Mouse (Mus musculus): ENCODE measurements around the gene Usp12. TPM values are rescaled to one million over a fixed set of nuclear protein-coding genes. Genes with fewer than 3 reads are reported as not detected.
"Not testable (repeated sequence)": the region's sequence is repeated elsewhere in the genome, so short reads cannot be mapped to it uniquely, and the experiment has no call there.

Usp12 gene
- total RNA-seq, 2 experiments from 2014 or later = 53.9 to 58.6 TPM

DNA sequence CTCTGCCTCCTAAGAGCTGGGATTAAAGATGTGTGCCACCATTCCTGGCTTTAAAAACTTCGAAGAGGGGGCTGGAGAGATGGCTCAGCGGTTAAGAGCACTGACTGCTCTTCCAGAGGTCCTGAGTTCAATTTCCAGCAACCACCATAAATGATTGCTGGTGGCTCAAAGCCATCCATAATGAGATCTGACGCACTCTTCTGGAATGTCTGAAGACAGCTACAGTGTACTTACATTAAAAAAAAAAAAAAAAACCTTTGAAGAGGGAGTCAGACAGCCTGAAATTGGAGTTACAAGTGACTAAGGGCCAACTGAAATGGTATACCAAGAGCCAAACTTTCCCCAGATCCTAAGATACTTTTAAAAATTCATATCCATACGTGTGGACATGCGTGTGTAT, 29.0 kb downstream of the Usp12 start:
- no peak for DNase-seq (ENCODE audit: low spot score in 2 of 2)
- intact Hi-C loops (cut with DNase I) = no loop called here

DNA sequence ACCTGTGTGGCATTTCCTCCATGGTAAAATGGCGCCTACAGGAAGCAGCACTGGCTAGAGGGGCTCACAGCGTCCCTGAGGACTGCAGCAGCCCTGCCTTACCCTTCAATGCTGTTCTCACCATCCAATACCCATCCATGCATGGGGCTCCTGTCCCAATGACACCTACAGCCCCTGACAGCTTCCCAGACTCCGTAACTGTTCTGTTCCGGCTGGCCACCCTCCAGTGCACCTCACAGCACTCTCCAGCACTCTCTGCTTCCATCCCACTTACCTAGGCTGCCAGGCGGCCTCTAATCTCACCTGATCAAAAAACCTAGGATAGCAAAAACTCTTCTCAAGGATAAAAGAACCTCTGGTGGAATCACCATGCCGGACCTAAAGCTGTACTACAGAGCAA, 35.6 kb downstream of the Usp12 start:
- intact Hi-C loops (cut with DNase I) = no loop called here
- DNase-seq (ENCODE audit: low spot score in 2 of 2) = no peak

DNA sequence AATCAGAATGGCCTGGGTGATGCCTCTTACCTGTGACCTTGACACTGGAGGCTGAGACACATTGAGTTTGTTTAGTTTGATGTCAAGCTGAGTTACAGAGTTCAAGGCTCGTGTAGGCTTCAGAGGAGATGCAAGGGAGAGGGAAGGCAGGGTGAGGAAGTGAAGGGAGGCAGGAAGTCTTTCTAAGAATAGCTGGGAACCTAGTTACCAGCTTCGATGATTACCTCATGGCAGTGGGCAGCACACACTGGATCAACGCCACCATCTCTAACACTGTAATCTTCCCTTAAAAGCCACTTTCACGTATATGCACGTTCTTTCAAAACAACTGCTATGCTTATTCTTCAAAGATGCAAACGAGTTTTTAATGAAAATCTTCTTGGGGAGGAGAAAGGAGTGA, 36.9 kb downstream of the Usp12 start:
- no peak for DNase-seq (ENCODE audit: low spot score in 2 of 2)
- intact Hi-C loops (cut with DNase I) = no loop called here

DNA sequence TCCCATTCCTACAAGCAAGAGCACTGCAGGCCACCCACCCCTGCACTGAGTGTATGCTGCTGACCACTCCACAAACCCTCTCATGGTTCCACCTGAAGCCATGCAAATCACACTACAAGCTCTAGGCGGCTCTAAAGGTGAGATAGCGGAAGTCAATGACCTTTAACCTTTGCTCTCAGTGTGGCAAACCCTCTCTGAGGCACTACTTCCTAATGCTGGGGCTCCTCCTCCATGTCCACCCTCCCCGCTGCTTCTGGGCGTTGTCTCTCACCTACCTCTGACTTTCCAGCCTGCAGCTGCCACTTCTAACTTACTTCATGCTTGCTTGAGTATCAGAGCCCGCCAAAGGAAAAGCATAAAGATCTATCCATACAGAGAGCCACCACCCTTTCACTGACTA, 37.5 kb downstream of the Usp12 start:
- no peak for DNase-seq (ENCODE audit: low spot score in 2 of 2)
- intact Hi-C loops (cut with DNase I) = no loop called here

DNA sequence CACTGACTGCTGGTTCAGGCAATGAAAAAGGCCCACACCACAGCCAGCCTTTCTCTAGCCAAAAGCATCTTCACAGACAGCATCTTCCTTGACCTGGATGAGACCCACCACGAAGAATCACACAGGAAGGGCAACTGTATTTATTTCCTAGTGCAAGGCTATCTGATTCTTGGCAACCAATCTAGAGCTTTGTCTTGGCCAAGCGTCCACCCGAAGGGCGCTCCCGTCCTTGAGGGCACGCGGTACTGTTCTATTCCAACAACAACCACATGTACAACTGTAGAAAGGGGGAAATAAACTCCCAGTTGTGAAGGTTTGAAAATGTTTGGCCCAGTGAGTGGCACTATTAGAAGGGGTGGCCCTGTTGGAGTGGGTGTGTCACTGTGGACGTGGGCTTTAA, 41.6 kb downstream of the Usp12 start:
- intact Hi-C loops (cut with DNase I) = no loop called here
- DNase-seq (ENCODE audit: low spot score in 2 of 2) = no peak

DNA sequence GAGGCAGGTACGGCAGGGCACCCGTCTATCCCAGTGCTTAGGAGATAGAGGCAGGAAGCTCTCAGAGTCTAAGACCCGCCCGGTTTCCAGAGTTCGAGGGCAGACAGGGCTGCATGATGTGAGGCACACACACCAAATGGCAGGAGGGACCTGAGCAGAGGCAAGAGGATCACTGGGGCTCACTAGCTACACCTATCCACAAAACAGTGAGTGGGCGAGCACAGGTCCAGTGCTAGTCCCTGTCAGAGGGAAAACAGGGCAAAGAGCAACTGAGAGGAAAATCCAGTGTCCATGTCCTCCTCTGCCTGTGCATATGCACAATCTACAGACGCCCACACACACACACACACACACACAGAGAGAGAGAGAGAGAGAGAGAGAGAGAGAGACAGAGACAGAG, 43.8 kb downstream of the Usp12 start:
- intact Hi-C loops (cut with DNase I) = no loop called here
- DNase-seq (ENCODE audit: low spot score in 2 of 2) = no peak

DNA sequence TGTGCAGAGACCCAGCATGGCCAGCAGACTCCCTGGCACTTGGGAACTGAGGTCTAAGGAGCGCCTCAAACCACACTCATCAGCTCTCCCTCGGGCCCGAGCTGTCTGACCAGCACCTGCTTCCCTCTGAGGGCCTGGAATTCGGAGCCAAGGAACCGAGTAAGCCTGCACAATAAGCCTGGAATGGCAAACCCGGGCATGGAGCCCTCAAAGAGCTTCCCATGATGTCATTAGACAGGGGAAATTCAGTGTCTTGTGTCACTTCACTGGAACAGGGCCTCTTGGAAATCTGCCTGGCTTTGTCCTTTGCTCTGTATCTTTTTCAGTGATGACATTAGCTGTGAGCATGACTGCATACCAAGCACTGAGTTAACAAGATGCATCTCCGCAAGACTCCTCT, 44.5 kb downstream of the Usp12 start:
- intact Hi-C loops (cut with DNase I) = no loop called here

DNA sequence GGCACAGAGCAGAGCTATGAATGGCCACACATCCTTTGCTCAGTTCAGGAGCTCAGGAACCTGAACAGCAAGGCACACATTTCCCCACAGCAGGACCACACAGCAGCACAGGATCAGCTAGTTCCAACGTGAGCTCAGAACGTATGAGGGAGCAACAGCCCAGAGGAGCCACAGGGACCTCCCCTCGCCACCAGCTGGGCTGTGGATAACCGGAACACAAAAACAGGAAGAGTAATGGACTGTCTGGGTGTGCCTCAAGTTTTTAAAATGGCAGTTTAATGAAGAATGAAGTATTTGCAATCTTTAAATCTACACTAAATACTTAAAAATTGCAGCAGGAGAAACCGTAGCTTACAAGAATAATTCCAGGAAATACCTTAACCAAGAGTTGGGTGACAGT, 44.9 kb downstream of the Usp12 start:
- intact Hi-C loops (cut with DNase I) = no loop called here
- no peak for DNase-seq (ENCODE audit: low spot score in 2 of 2)

More for the DNA sequence above, 44.5 kb downstream of the Usp12 start:
- DNase-seq (ENCODE audit: low spot score in 2 of 2) = no peak

DNA sequence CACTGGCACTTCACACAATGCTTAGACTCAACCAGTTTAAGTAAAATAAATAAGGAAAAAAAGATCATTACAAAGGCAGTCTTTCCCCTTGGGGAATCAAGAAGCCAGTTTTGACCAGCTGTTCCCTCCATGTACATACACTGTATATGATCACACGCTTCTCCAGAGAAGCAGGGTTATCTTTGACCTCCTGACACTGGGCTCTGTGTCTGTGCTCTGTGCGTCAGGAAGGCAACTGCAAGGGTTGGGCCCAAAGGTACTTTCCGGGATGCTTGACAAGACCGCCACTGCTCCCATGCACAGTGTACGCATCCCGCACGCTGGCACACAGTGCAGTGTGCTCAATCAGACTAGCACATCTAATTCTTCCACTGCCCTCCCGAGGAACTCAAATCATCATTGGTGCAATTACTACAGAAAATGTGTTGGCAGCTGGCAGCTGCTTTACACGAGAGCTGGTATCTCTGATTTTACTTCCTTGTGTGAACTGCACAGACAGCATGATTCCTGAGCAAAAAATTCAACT, 57.8 kb downstream of the Usp12 start:
- no peak for DNase-seq (ENCODE audit: low spot score in 2 of 2)
- intact Hi-C loops (cut with DNase I) = no loop called here

DNA sequence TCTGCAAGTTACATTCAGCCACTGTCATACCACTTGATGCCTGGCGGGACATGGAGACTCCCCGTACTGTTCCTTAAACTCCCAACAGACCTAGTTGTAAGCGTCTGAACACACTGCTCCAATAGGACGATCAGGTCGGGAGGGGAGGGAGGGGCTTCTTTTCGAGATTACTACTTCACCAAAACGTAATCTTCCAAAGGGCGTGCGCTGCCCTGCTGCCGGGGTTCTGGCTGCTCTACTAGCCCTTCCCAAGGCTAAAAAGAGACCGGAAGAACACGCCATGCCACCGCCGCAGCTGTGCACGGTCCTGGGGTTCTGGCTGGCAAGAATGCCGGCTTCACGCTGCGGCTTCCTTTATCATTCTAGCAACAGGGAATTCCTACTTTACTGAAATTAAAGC, 58.5 kb downstream of the Usp12 start:
- intact Hi-C loops (cut with DNase I) = no loop called here
- no peak for DNase-seq (ENCODE audit: low spot score in 2 of 2)

DNA sequence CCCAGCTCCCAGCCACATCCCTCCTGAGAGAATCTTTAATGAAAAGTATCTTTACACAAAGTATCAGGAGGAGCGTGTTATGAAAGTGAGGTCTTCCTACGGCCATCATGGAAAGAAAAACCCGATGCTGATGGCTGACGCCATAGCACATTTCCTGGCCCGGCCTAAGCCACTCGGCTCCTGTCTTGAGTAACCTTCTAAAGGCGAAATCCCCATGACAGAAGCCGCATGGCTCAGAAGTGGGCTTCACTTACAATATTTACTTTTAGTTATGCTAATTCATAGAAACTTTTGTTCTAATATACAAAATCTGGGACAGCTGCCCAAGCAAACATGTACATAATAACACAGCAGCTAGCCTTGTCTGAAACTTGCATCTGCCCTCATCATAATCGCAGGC, 59.8 kb downstream of the Usp12 start:
- intact Hi-C loops (cut with DNase I); DNase-seq (ENCODE audit: low spot score in 2 of 2): not testable (repeated sequence)

DNA sequence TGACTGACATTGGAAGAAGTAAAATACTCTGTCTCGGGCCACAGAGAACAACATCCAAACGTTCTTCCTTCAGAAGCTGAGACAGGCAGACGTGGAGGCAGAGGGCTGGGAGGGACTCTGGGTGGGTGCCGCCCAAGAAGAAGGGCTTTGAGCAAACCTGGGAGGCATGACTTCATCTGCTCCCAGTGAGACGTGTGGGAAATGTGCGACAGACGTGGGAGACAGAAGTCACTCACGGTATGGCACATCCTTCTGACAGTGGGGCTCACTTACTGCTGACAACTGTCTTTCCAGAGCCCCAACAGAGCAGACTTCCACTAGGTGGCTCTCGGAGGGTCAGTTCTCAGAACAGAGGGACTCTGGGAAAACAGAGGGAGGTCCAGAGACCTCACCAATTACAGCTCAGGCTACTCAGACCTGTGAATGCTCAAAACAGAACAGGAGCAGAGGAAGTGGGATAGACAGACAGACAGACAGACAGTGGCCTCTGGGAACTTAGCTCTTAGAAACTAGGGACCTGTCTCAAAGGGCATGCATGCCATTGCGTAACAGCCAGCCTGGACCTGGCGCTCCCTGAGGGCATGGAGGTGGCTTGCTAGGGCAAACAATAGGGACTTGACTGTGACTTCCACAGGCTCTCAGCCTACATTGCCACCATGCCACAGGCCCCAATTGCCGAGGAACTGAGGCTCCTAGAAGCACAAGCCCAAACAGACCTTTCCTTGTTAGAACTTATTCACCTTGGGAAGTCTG, 60.7 kb downstream of the Usp12 start:
- DNase-seq (ENCODE audit: low spot score in 2 of 2) = no peak
- intact Hi-C loops (cut with DNase I) = loop anchor here (5.0 kb wide), 2 partner anchors 58 to 98 kb away; partner anchors contain the start of gene Rpl21

DNA sequence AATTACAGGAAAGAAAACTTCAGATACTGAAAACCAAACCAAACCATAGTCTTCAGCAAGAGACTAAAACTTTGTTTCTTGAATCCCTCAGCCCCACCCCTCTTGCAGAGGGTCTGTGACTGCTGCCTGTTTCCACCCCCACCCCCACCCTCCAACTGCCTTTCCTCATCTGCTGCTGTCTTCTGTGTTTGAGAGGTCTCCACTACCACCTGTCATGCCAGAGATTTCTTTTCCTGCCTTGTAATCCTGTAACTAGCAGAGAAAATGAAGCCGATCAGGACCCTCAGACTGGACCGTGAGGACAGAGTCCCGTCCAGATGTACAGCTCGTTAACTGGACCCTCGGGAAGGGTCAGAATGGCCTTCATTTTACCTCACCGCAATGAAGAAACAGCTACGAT, 61.4 kb downstream of the Usp12 start:
- DNase-seq (ENCODE audit: low spot score in 2 of 2) = no peak
- intact Hi-C loops (cut with DNase I) = loop anchor here (5.0 kb wide), 2 partner anchors 59 to 99 kb away; partner anchors contain the start of gene Rpl21

DNA sequence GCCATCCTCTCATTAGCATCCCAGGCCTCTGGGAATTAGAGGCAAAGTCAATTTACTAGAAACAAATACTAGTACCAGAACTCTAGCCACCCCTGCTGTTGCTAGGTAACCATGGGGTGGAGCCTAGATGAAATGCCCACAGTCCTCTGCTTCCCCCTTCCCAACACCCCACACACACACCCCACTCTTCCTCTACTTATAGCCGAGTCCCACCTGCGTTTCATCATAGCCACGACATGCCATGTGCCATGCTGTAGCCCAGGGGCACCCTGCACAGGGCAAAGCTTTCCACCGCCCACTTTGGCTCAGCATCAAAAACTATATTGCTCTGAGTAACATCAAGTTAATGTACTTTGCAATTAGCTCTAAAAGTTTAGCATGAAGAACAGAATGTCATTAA, 67.8 kb downstream of the Usp12 start:
- intact Hi-C loops (cut with DNase I) = no loop called here

DNA sequence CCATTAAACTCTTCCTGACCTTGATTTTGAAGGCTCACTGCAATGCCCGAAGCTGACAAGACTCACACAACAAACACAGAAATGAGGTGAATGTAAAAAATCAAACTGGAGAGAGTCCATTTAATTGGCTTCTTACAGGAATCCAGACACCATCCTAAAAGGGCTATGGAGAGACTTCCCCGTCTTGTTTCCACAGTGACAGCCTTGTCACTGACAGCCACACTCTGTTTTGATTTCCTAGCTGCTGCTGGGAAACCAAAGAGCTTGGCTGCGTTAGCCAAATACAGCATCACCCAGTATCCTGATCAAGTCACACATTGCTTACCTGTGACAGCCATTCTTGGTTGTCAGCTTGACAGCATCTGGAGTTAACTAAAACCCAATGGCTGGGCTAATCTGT, 69.8 kb downstream of the Usp12 start:
- intact Hi-C loops (cut with DNase I) = no loop called here
- peak in 1 of 2 experiments; percentile 54 for DNase-seq (ENCODE audit: low spot score in 2 of 2)

More for the DNA sequence above, 67.8 kb downstream of the Usp12 start:
- no peak for DNase-seq (ENCODE audit: low spot score in 2 of 2)

DNA sequence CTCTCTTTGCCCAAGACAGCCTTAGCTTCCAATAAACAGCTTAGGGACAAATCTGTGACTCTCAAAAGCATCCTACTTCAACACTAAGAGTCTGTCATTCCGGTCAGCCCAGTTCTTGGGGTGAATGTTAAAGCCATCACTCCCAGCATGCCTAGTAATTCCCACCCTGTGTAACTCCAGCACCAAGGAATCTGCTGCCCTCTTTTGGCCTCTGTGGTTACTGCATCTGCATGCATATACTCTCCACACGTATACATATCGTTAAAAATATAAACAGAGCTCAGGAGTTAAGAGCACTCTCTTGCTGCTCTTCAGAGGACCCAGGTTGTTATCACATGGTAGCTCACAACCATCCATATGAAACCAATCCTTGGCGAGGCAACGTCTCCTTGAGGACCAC, 71.4 kb downstream of the Usp12 start:
- DNase-seq (ENCODE audit: low spot score in 2 of 2) = no peak
- intact Hi-C loops (cut with DNase I) = no loop called here

DNA sequence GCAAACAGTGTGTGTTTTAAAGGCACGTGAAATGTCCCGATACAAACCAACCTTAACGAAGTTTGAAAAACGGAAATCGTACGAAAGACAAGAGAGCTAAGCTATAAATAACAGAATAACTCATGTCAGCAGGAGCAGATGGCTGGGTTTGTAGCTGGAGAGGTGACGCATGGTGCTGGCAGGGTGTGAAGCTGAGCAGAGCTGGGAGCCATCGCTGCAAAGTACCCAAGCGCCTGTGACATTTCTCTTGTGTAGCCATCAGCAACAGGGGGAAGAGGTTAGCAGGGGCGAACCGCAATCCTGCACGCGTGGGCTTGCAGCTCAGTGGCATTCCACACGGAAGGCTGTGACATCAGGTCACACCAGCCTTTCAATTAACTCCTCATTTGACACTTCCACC, 72.6 kb downstream of the Usp12 start:
- intact Hi-C loops (cut with DNase I) = no loop called here
- DNase-seq (ENCODE audit: low spot score in 2 of 2) = peak in 1 of 2 experiments; percentile 24

DNA sequence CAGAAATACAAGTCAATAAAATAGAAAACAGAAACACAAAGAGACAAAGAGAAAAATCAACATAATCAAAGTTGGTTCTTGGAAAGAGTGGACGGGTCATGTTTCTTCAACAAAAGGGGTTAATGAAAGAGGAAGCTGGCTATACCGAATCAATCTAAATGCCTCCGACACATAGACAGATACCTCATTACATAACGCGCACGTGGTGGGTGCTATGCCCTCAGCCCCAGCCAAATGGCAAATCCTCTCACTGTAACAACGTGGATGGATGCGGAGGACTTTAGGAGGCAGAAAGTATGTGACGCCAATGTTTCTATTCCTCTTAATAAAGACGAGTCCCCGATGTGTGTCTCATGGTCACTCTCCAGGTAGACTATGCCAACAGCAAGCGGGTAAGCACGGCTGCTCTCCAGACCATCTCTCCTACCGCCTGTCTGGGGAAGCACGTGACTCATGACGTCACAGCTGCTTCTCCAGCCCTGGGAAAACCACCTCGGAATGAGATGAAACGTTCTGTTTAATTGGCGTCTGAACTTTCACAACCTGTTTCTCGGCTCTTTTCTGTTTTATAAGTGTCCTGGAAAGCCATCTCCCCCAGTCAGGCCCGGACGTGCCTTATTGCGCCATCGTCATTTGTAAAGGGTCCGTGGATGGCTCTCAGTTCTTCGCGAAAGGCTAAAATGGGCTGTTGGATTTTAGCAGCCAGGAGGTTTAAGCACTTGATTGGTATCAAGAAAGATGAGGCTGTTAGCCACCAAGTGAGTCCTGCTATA, 75.0 kb downstream of the Usp12 start:
- intact Hi-C loops (cut with DNase I) = no loop called here
- no peak for DNase-seq (ENCODE audit: low spot score in 2 of 2)

DNA sequence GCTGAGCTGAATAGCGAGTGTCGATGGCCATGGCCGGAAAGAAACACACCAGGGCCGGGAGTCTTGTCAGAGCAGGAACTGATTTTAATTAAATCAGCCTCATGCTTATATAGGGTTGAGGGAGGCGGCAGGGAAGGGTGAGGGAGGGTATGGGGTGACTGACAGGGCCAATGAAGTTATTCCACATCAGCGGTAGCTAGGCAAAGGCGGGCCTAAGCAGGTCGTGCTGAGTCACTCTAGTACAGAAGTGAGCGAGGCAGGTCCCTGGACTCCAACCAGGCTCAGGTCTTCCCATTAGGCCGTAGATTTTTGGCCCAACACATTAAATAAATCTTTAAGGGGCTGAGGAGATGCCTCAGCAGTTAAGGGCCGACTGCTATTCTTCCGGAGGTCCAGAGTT, 81.0 kb downstream of the Usp12 start:
- DNase-seq (ENCODE audit: low spot score in 2 of 2) = no peak
- intact Hi-C loops (cut with DNase I) = no loop called here

DNA sequence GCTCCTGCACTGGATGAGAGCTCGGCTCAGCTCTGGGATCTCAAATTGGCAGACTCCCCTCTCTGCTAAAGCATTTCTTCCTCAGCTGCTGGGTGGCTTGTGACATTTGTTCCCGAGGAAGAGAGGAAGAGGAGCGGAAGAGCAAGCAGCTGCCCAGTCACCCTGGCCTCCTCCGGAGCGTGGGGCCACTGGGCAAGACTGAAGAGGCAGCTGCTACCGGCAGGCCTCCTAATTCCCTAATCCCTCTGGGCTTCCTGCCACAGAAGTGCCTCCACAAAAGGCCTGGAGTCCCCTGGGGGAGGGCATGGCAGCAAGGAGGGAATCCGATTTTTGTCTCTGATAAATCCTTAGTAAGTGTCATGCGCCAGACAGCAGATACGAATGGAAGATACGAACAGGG, 81.7 kb downstream of the Usp12 start:
- intact Hi-C loops (cut with DNase I) = no loop called here
- no peak for DNase-seq (ENCODE audit: low spot score in 2 of 2)
